Mouse (Mus musculus) lung, postnatal 0 days (tissue): ENCODE results near the gene Tmem183a. TPM values are rescaled to one million over a fixed set of nuclear protein-coding genes. Genes with fewer than 3 reads are reported as not detected.

ENCODE experiments used
- ATAC-seq: fragments of 200-750 bp; cut with Nextera tagmentation; 2 replicates; pipeline ENCODE4 v1.8.0; 2017; ENCODE audit warnings: moderate library complexity
- DNase-seq: peaks from one replicate; pipeline ENCODE4 v3.0.0-alpha.2; 2016; ENCODE audit warnings: low spot score
- H3K27ac ChIP-seq: fragments of 300-500 bp; sonication (generic); 2 replicates; pipeline ENCODE4 v1.5.1; 2014; ENCODE audit warnings: antibody characterized with exemption, mild to moderate bottlenecking, low read length, mixed read lengths
- H3K27me3 ChIP-seq: fragments of 300-500 bp; sonication (generic); replicated peaks from 2 replicates; pipeline ENCODE4 v1.6.1; 2014; ENCODE audit warnings: low read length, mixed read lengths; ENCODE audit not compliant: insufficient read depth
- H3K36me3 ChIP-seq: fragments of 300-500 bp; sonication (generic); 2 replicates; pipeline ENCODE4 v1.6.1; 2014; ENCODE audit warnings: low read length, mixed read lengths; ENCODE audit not compliant: insufficient read depth
- H3K4me1 ChIP-seq: fragments of 300-500 bp; sonication (generic); 2 replicates; pipeline ENCODE4 v1.6.1; 2014; ENCODE audit warnings: antibody characterized with exemption, low read depth, low read length, mixed read lengths; ENCODE audit not compliant: insufficient read depth
- H3K4me2 ChIP-seq: fragments of 300-500 bp; sonication (generic); replicated peaks from 2 replicates; pipeline ENCODE4 v1.6.1; 2014; ENCODE audit warnings: low read depth, mild to moderate bottlenecking, low read length, moderate library complexity, mixed read lengths
- H3K4me3 ChIP-seq: fragments of 300-500 bp; sonication (generic); 2 replicates; pipeline ENCODE4 v1.5.1; 2014; ENCODE audit warnings: low read depth, low read length
- H3K9ac ChIP-seq: fragments of 300-500 bp; sonication (generic); replicated peaks from 2 replicates; pipeline ENCODE4 v1.6.1; 2014; ENCODE audit warnings: low read depth, mild to moderate bottlenecking
- H3K9me3 ChIP-seq: fragments of 300-500 bp; sonication (generic); 2 replicates; pipeline ENCODE4 v1.6.1; 2016; ENCODE audit warnings: low read length, mixed read lengths
- CTCF ChIP-seq: IDR thresholded peaks from 2 replicates; pipeline ENCODE4 v1.5.1; 2016; ENCODE audit warnings: antibody characterized with exemption, mild to moderate bottlenecking
- EP300 ChIP-seq: IDR thresholded peaks from 2 replicates; pipeline ENCODE4 v1.6.1; 2016; ENCODE audit warnings: antibody characterized with exemption, mild to moderate bottlenecking, control low read depth
- WGBS: fragments of 180-500 bp; shearing (Covaris S2); extraction: QIAGEN DNeasy Blood & Tissue Kit; methylation state at CpG from one replicate; pipeline ENCODE4 v1.1.7; 2014; 5-methylcytosine and 5-hydroxymethylcytosine counted together
- polyA plus RNA-seq: library from polyadenylated mRNA; unstranded; fragments of >200 nt; fragmentation: Nextera tagmentation; extraction: Ambion mirVana; gene quantifications from 2 replicates; pipeline ENCODE4 v1.2.1, GENCODE M21; 2015

Tmem183a gene
- polyA plus RNA-seq, 1 experiment from 2014 or later, result 44.8 TPM

DNA sequence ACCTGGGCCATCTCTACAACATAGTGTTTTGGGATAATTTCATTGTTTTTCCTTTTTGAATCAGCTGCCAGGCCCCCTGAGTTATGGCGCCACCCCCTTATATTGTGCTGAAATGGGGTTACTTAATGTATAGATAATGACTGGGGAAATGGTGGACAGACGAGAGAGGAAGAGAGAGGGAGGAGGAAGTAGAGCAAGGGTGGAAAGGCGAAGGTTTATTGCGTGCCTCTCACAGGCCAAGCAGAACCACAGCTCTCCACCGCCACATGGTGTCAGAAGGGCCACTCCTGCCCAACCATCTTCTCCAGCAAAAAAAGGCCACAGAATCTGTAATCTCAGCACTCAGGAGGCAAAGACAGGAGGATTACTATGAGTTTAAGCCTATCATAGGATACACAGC, 46.6 kb downstream of the Tmem183a start:
- Histone ChIP-seq H3K9me3 (no peaks in the 10 kb centered on the region), H3K4me1 (no peaks in the 10 kb centered on the region), H3K4me3 (no peak overlapping the region), H3K9ac (no peak overlapping the region), H3K36me3 (no peaks in the 10 kb centered on the region), H3K27ac (no peak overlapping the region), H3K27me3 (no peaks in the 10 kb centered on the region), H3K4me2 (no peak overlapping the region)
- DNase-seq, result no peak
- ATAC-seq, result no peak
- TF ChIP-seq EP300 (no peak), CTCF (no peak)
- 76% methylated on average over 5 of the region's 5 CpGs for WGBS

DNA sequence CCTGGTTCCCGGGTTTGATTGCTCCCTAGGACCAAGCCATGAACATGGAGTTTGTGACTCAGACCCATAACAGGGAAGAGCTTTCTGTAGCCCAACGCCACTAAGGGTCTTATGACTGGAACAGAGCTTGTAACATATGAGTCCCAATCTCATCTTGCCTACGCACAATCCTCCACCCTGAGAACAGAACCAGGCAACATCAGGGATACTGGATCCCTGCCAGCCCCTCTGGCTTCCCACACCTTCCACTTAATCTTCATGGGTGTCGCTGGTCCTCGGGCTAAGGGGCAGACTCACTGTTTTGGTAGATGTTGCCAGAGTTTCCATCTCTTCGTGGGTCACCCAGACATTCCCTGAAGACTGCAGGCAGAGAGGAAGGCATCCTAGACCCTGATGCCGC, 50.0 kb downstream of the Tmem183a start:
- TF ChIP-seq CTCF (no peak), EP300 (no peak)
- Histone ChIP-seq H3K9ac (no peak overlapping the region), H3K27ac (no peak overlapping the region), H3K27me3 (no peaks in the 10 kb centered on the region), H3K4me3 (no peak overlapping the region), H3K4me2 (no peak overlapping the region), H3K9me3 (no peaks in the 10 kb centered on the region), H3K4me1 (no peaks in the 10 kb centered on the region), H3K36me3 (no peaks in the 10 kb centered on the region)
- DNase-seq (no peak), ATAC-seq (no peak)
- 82% methylated on average over 7 of the region's 7 CpGs for WGBS

DNA sequence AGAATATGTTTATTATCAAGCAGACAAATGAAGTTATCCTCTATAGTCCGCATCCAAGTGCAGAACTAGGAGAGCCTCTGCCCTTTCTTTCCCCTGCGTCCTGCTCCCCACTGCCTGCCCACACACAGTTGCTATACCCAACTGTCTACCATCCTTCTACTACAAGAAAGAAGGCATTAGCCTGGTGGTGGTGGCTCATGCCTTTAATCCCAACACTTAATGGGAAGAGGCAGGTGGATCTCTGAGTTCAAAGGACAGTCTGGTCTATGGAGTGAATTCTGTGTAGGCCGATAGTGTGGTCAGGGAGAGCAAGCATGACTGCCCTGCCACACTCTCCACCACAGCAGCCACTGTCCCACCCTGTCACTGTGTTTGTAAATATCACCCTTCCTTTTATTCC, 51.0 kb downstream of the Tmem183a start:
- 89% methylated on average over 3 of the region's 3 CpGs for WGBS
- TF ChIP-seq EP300 (no peak), CTCF (no peak)
- ATAC-seq, result no peak
- Histone ChIP-seq H3K4me1 (no peaks in the 10 kb centered on the region), H3K9ac (no peak overlapping the region), H3K27me3 (no peaks in the 10 kb centered on the region), H3K4me3 (no peak overlapping the region), H3K27ac (no peak overlapping the region), H3K4me2 (no peak overlapping the region), H3K9me3 (no peaks in the 10 kb centered on the region), H3K36me3 (no peaks in the 10 kb centered on the region)
- DNase-seq, result no peak

DNA sequence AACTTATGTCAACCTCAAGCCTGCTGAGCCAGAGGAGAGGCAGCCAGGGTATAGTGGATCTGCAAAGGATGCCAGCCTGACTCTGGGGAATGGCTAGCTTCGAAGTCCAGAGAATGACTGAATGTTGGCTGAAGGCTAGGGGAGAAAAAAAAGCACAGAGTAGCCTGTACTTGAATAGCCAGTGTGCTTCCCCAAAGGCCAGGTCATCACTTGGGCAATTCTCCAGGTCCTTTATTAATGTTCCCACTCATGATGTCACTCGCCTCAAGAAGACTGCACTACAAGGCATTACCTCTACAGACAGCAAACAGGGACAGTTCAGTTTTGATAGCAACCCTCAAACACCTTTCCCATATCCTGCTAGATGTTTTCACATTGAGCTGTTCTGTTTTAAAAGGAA, 51.5 kb downstream of the Tmem183a start:
- Histone ChIP-seq H3K27ac (no peak overlapping the region), H3K27me3 (no peaks in the 10 kb centered on the region), H3K4me1 (no peaks in the 10 kb centered on the region), H3K4me3 (no peak overlapping the region), H3K9me3 (no peaks in the 10 kb centered on the region), H3K4me2 (no peak overlapping the region), H3K36me3 (no peaks in the 10 kb centered on the region), H3K9ac (no peak overlapping the region)
- WGBS, result 76% methylated on average over 2 of the region's 2 CpGs
- TF ChIP-seq CTCF (no peak), EP300 (no peak)
- ATAC-seq, result no peak
- no peak for DNase-seq

DNA sequence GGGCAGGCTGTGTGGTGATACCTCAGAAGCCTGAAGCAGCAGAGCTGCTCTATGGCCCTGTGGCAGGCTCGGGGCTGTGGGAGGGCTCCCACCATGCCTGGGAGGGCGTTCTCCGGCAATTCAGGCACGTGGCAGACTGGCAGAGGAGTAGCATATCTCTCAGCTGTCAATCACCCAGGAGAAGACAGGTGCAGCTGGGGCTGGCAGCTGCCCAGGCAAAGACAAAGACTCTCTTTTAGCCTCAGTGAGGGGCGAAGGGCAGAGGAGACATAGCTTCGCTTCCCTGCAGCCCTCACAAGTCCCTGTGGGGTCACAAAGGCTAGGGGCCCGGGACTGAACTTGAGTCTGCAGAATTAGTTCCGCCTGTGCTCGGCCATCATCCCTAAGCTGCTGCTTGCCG, 54.4 kb downstream of the Tmem183a start:
- 63% methylated on average over 9 of the region's 10 CpGs for WGBS
- H3K36me3 ChIP-seq, result no peaks in the 10 kb centered on the region
- H3K9me3 ChIP-seq, result no peaks in the 10 kb centered on the region
- no peak overlapping the region for H3K9ac ChIP-seq
- no peak overlapping the region for H3K4me2 ChIP-seq
- no peak overlapping the region for H3K27ac ChIP-seq
- TF ChIP-seq CTCF (no peak), EP300 (no peak)
- no peak for ATAC-seq
- no peak overlapping the region for H3K4me3 ChIP-seq
- H3K27me3 ChIP-seq, result no peaks in the 10 kb centered on the region
- peaks cover 2% of the 10 kb centered on the region; the same call in 1 of the 2 replicates for H3K4me1 ChIP-seq
- DNase-seq, result no peak

DNA sequence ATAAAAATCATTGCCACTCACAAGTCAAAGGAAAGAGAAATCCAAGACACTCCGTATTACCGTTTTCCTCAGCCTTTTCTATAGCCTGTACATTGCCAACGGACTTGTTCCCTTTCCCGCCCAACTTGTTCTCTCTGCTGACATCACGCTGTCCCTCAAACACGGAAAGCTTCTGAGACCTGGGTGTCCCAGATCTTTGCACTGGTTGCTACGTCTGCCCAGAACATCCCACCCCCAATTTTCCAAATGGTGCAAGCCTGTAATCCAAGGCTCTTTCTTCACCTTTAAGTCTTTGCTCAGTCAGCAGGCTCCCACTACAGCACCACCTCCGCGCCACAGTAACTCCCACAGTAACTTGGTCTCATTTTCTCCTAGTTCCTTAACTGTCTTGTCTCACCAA, 56.8 kb downstream of the Tmem183a start:
- DNase-seq, result no peak
- no peak overlapping the region for H3K4me3 ChIP-seq
- no peak for ATAC-seq
- peaks cover 4% of the 10 kb centered on the region; the same call in 1 of the 2 replicates for H3K27me3 ChIP-seq
- no peak overlapping the region for H3K9ac ChIP-seq
- H3K4me2 ChIP-seq, result no peak overlapping the region
- H3K9me3 ChIP-seq, result no peaks in the 10 kb centered on the region
- 88% methylated on average over 9 of the region's 9 CpGs for WGBS
- peaks cover 5% of the 10 kb centered on the region; the same call in 1 of the 2 replicates for H3K4me1 ChIP-seq
- no peak for TF ChIP-seq CTCF
- TF ChIP-seq EP300, result no peak
- no peak overlapping the region for H3K27ac ChIP-seq
- no peaks in the 10 kb centered on the region for H3K36me3 ChIP-seq
